Mouse (Mus musculus): Measurements from ENCODE around the gene Tbx20. TPM values are rescaled to one million over a fixed set of nuclear protein-coding genes. Genes with fewer than 3 reads are reported as not detected.

Gene Tbx20
- polyA plus RNA-seq, 1 experiment from 2014 or later = 0.19 TPM

GRCm38 (mm10) chr9:24760461-24760860 is 13.6 kb downstream of the Tbx20 start:
- Histone ChIP-seq H3K4me3 (ENCODE audit: low read depth, low read length) (no peak overlapping the region), H3K9me3 (ENCODE audit: control insufficient read depth, low read depth, low read length) (no peaks in the 10 kb centered on the region), H3K9ac (replicated peaks; ENCODE audit: low read depth, low read length) (no peak overlapping the region), H3K27me3 (ENCODE audit: control insufficient read depth, insufficient read depth, low read length) (no peaks in the 10 kb centered on the region), H3K36me3 (ENCODE audit: control insufficient read depth, insufficient read depth, low read length) (no peaks in the 10 kb centered on the region), H3K27ac (ENCODE audit: low read length) (no peak overlapping the region), H3K4me2 (replicated peaks; ENCODE audit: low read depth, low read length) (no peak overlapping the region), H3K4me1 (ENCODE audit: control insufficient read depth, insufficient read depth, low read length) (no peaks in the 10 kb centered on the region)
- WGBS = 39% methylated on average over 4 of the region's 4 CpGs
- ATAC-seq (ENCODE audit: insufficient number of reproducible peaks, insufficient read depth, low FRiP score, low read depth) = no peak

GRCm38 (mm10) chr9:24744958-24745357 is 29.1 kb downstream of the Tbx20 start:
- no peak overlapping the region for H3K4me3 ChIP-seq (ENCODE audit: low read depth, low read length)
- H3K9me3 ChIP-seq (ENCODE audit: control insufficient read depth, low read depth, low read length) = no peaks in the 10 kb centered on the region
- no peaks in the 10 kb centered on the region for H3K4me1 ChIP-seq (ENCODE audit: control insufficient read depth, insufficient read depth, low read length)
- no peak overlapping the region for H3K27ac ChIP-seq (ENCODE audit: low read length)
- no peak overlapping the region for H3K9ac ChIP-seq (replicated peaks; ENCODE audit: low read depth, low read length)
- H3K27me3 ChIP-seq (ENCODE audit: control insufficient read depth, insufficient read depth, low read length) = no peaks in the 10 kb centered on the region
- no peak overlapping the region for H3K4me2 ChIP-seq (replicated peaks; ENCODE audit: low read depth, low read length)
- no peak for ATAC-seq (ENCODE audit: insufficient number of reproducible peaks, insufficient read depth, low FRiP score, low read depth)
- 90% methylated on average over 5 of the region's 5 CpGs for WGBS
- H3K36me3 ChIP-seq (ENCODE audit: control insufficient read depth, insufficient read depth, low read length) = no peaks in the 10 kb centered on the region

GRCm38 (mm10) chr9:24701246-24701645 is 72.9 kb downstream of the Tbx20 start:
- Histone ChIP-seq H3K36me3 (ENCODE audit: control insufficient read depth, insufficient read depth, low read length) (no peaks in the 10 kb centered on the region), H3K27me3 (ENCODE audit: control insufficient read depth, insufficient read depth, low read length) (no peaks in the 10 kb centered on the region), H3K4me3 (ENCODE audit: low read depth, low read length) (no peak overlapping the region), H3K9ac (replicated peaks; ENCODE audit: low read depth, low read length) (no peak overlapping the region), H3K9me3 (ENCODE audit: control insufficient read depth, low read depth, low read length) (no peaks in the 10 kb centered on the region), H3K4me1 (ENCODE audit: control insufficient read depth, insufficient read depth, low read length) (no peaks in the 10 kb centered on the region), H3K27ac (ENCODE audit: low read length) (no peak overlapping the region), H3K4me2 (replicated peaks; ENCODE audit: low read depth, low read length) (no peak overlapping the region)
- ATAC-seq (ENCODE audit: insufficient number of reproducible peaks, insufficient read depth, low FRiP score, low read depth) = no peak

GRCm38 (mm10) chr9:24696405-24696778 is 77.7 kb downstream of the Tbx20 start:
- no peaks in the 10 kb centered on the region for H3K27me3 ChIP-seq (ENCODE audit: control insufficient read depth, insufficient read depth, low read length)
- ATAC-seq (ENCODE audit: insufficient number of reproducible peaks, insufficient read depth, low FRiP score, low read depth) = no peak
- H3K4me2 ChIP-seq (replicated peaks; ENCODE audit: low read depth, low read length) = peak overlapping the region; percentile 84
- H3K9me3 ChIP-seq (ENCODE audit: control insufficient read depth, low read depth, low read length) = no peaks in the 10 kb centered on the region
- 0 out of 2 replicates have a peak overlapping the region, but pooled peaks have one; percentile 21 for H3K9ac ChIP-seq (replicated peaks; ENCODE audit: low read depth, low read length)
- no peaks in the 10 kb centered on the region for H3K36me3 ChIP-seq (ENCODE audit: control insufficient read depth, insufficient read depth, low read length)
- no peak overlapping the region for H3K27ac ChIP-seq (ENCODE audit: low read length)
- H3K4me1 ChIP-seq (ENCODE audit: control insufficient read depth, insufficient read depth, low read length) = 0 out of 2 replicates have a peak, but pooled peaks cover 2% of the 10 kb centered on the region
- peak overlapping the region; percentile 40 for H3K4me3 ChIP-seq (ENCODE audit: low read depth, low read length)
- 17% methylated on average over 9 of the region's 9 CpGs for WGBS

- Histone ChIP-seq H3K36me3 (ENCODE audit: control insufficient read depth, insufficient read depth, low read length) (no peaks in the 10 kb centered on the region), H3K27me3 (ENCODE audit: control insufficient read depth, insufficient read depth, low read length) (no peaks in the 10 kb centered on the region), H3K9me3 (ENCODE audit: control insufficient read depth, low read depth, low read length) (no peaks in the 10 kb centered on the region), H3K4me2 (replicated peaks; ENCODE audit: low read depth, low read length) (peak within 1 kb of the TSS; percentile 84), H3K4me1 (ENCODE audit: control insufficient read depth, insufficient read depth, low read length) (0 out of 2 replicates have a peak, but pooled peaks cover 2% of the 10 kb centered on the region), H3K4me3 (ENCODE audit: low read depth, low read length) (peak within 1 kb of the TSS; percentile 40), H3K9ac (replicated peaks; ENCODE audit: low read depth, low read length) (0 out of 2 replicates have a peak within 1 kb of the TSS, but pooled peaks have one; percentile 21), H3K27ac (ENCODE audit: low read length) (no peak within 1 kb of the TSS)
- WGBS = under 1% methylated on average over 45 of the region's 45 CpGs
- peak; percentile 56; the same call in 1 of the 2 replicates for ATAC-seq (ENCODE audit: insufficient number of reproducible peaks, insufficient read depth, low FRiP score, low read depth)
These were observed 78.3 kb downstream of the Tbx20 start, which contains the start of gene Dpy19l2 for GRCm38 (mm10) chr9:24695700-24696404. Dpy19l2 (minus strand) TSS chr9:24696293.

Other genes starting within 250 kb of the Tbx20 start
- not detected in 2 replicates for gene Cypt4, start 149.1 kb downstream of the Tbx20 start, polyA plus RNA-seq (2014; fragmentation: Nextera tagmentation; extraction: Ambion mirVana)
- not detected in 2 replicates for gene Dpy19l2, start 78.0 kb downstream of the Tbx20 start, polyA plus RNA-seq (2014; fragmentation: Nextera tagmentation; extraction: Ambion mirVana)